18 mouse cellular contexts compared by ENCODE assay signal in genomic region chr6:110510494-110510893, GRCm38 (mm10).
"Had no signal": no experiment of that assay in that cellular context is flagged by ENCODE, and none has a peak within 500 bp of the region (broad histone marks: within the 10 kb centered on the region; RNA-seq: fewer than 3 reads in every experiment).

No protein-coding gene starts in this region.

- DNase-seq: kidney, adult 9 months; kidney, postnatal 36 days; liver; liver, embryonic 13.5 days; liver, postnatal 0 days; lung, postnatal 14 days; right cerebral cortex, postnatal 4 days; spleen, adult 18-20 months; thymus, adult 18-20 months; thymus, postnatal 14 days had no signal

- ATAC-seq: liver, postnatal 0 days; midbrain, embryonic 16.5 days had no signal

- H3K4me2 ChIP-seq: limb, embryonic 12.5 days; liver, embryonic 13.5 days; lung, embryonic 15.5 days; neural tube, embryonic 13.5 days had no signal

- H3K27ac ChIP-seq: kidney, postnatal 0 days; layer of hippocampus, adult 2 months; limb, embryonic 12.5 days; liver, embryonic 13.5 days; lung, embryonic 15.5 days; macrophage; neural tube, embryonic 13.5 days had no signal

- H3K9ac ChIP-seq: limb, embryonic 12.5 days; liver, embryonic 13.5 days; liver, postnatal 0 days; lung, embryonic 15.5 days; neural tube, embryonic 13.5 days had no signal

- H3K4me3 ChIP-seq: layer of hippocampus, adult 2 months; limb, embryonic 12.5 days; liver, embryonic 13.5 days; lung, embryonic 15.5 days; megakaryocyte, embryonic 14.5 days; neural tube, embryonic 13.5 days had no signal

- H3K4me1 ChIP-seq: limb, embryonic 12.5 days; liver, embryonic 13.5 days; lung, embryonic 15.5 days; megakaryocyte, embryonic 14.5 days; neural tube, embryonic 13.5 days had no signal

- H3K27me3 ChIP-seq: limb, embryonic 12.5 days; liver, embryonic 13.5 days; lung, embryonic 15.5 days; megakaryocyte, embryonic 14.5 days; neural tube, embryonic 13.5 days had no signal

- H3K36me3 ChIP-seq: limb, embryonic 12.5 days; liver, embryonic 13.5 days; lung, embryonic 15.5 days; neural tube, embryonic 13.5 days had no signal

- H3K9me3 ChIP-seq: limb, embryonic 12.5 days; liver, embryonic 13.5 days; lung, embryonic 15.5 days; megakaryocyte, embryonic 14.5 days; neural tube, embryonic 13.5 days had no signal
